Mouse (Mus musculus) gastrocnemius, adult 2 months (tissue): ENCODE data around the gene Eya2. TPM values are rescaled to one million over a fixed set of nuclear protein-coding genes. Genes with fewer than 3 reads are reported as not detected.
A peak's percentile ranks its signal among the peaks of the same experiment; 100 is the strongest.

Source experiments
- DNase-seq: peaks from one replicate; pipeline ENCODE4 v3.0.0; 2022
- H3K27ac ChIP-seq: fragments of 200-600 bp; 2 replicates; pipeline ENCODE4 v1.8.1; 2022; ENCODE audit warnings: mild to moderate bottlenecking
- H3K4me3 ChIP-seq: fragments of 200-600 bp; 2 replicates; pipeline ENCODE4 v1.8.1; 2022; ENCODE audit warnings: mild to moderate bottlenecking, moderate library complexity
- CTCF ChIP-seq: fragments of 200-600 bp; IDR thresholded peaks from 2 replicates; pipeline ENCODE4 v1.8.1; 2022; ENCODE audit warnings: antibody characterized with exemption, mild to moderate bottlenecking, moderate library complexity
- intact Hi-C: fragments of 180-260 bp; cut with DNase I; formaldehyde crosslinking; loops from one replicate; pipeline ENCODE4 v1.15.1; 2025
- total RNA-seq, 2 experiments: library from RNA; stranded (reverse); gene quantifications; 2 replicates each; pipeline ENCODE4 v1.2.3; 2021

Gene Eya2
- total RNA-seq, 2 experiments from 2014 or later, result 3.0 to 5.8 TPM

DNA sequence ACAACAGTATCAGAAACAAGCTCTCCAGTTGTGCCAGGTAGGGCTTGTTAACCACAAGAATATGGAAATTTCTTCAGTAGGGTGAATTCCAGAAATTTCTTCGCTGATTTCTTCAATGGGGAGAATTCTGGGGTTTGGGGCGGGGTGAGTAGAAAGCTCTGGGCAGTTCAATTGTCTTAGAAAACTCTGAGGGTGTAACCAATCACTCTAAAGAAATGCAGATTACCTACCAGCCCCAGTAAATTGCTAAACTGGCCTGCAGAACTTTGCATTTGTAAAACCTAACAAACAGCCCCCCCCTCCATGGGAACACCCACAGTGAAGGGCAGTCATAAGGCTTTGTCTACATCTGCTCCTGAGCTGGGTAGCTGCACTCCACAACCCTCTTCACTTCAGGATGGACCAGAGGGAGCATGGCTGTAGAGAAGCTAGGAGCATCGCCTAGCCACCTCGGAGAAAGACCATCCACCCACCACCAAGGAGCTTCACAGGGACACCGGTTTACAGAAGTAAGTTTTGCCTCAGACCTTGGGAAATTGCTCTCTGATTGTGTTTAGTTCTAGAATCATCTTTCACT is 215.2 kb downstream of the Eya2 start:
- intact Hi-C loops, result no loop called here
- DNase-seq, result no peak
- no peak overlapping the region for H3K27ac ChIP-seq
- H3K4me3 ChIP-seq, result no peak overlapping the region
- no peak for TF ChIP-seq CTCF

DNA sequence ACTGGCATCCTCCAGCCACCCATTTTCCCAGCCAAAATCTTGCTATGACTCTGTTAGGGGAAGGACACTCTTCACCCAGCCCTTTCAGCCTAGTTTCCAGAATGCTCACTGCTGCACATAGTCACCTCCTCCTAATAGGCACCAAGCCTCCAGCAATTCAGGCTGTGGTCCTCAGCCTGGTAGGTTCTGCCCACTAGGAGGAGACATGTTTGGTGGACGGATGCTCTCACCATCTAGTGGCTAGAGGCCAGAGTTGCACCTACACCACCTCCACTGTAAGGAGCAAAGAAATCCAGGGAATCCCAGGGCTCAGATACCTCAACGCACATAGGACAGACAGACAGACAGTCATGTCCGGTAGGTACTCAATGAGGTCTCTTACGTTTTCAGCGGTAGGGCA is 216.7 kb downstream of the Eya2 start:
- peak; percentile 81 for TF ChIP-seq CTCF
- Histone ChIP-seq H3K4me3 (no peak overlapping the region), H3K27ac (no peak overlapping the region)
- intact Hi-C loops, result no loop called here
- peak; percentile 64 for DNase-seq

DNA sequence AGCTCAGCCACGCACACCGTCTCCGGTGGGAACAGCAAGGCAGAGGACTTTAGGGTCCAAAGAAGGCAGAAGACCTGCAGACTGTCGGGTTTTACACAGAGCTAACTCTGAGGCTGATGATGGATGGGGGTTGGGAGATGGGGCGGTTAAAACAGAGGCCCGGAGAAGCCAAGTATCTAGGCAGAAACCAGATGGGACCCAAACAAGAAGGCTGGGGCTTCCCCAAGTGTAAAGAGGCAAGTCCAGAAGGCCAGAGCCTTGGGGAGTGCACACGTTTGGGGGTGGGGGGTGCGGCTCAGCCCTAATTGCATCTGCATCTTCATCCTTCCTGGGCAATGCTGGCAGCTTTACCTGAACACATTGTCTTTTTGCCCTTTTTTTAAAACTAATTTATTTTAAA is 218.1 kb downstream of the Eya2 start:
- TF ChIP-seq CTCF, result no peak
- intact Hi-C loops, result no loop called here
- Histone ChIP-seq H3K4me3 (no peak overlapping the region), H3K27ac (no peak overlapping the region)
- no peak for DNase-seq

DNA sequence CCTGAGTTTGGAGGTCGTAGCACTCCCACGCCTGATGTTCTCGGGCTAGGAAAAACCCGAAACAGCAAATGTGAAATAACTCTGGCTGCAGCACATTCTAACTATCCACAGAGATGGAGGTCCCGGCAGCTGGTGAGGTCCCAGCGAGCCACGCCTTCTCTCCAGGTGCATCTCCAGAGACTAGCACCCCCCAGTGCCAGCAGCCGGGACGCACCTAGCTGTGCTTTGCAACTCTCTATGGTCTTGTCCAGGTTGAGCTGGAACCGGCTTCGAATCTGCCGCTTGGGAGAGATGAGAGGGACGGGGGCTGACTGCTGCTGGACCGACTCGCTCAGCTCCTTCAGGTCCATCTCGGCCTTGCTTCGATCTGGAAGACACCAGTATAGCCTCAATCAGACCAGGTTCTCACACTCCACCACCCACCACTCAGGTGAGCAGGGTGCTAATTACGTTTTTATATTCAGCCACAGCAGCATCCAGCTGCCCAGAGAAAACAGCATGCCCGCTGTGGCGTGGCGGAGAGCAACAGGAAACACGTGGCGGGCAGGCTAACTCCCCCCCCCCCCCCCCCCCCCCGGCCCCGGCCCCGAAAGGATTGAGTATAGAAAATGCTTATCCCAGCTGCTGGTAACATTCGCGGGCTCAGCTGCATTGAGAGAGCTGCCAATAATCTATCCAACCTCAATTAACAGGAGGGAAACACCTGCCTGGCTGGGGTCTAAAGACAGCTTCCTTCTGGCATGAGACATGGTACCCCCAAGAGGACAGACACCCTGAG is 220.5 kb downstream of the Eya2 start:
- no peak overlapping the region for H3K4me3 ChIP-seq
- TF ChIP-seq CTCF, result no peak
- intact Hi-C loops, result no loop called here
- H3K27ac ChIP-seq, result peak overlapping the region; percentile 70
- DNase-seq, result no peak

DNA sequence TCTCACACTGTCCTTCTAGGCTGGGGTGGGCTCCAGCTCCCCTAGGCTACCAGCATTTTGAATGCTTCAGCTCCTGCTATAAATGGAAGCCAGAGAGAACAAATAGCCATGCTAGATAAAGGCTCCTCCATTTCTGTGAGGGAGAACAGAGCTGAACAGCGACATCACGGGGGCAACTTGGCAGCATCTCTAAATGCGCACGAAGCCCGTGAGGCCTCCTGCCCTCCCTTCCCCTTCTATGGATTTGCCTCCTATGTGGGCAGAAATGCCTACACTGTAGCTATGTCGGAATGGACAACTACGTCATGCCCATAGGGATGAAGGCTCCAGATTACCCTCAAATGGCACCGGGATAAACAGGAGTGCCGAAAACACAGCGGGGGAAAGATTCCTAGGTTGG is 222.6 kb downstream of the Eya2 start:
- TF ChIP-seq CTCF, result no peak
- no peak overlapping the region for H3K4me3 ChIP-seq
- intact Hi-C loops, result no loop called here

DNA sequence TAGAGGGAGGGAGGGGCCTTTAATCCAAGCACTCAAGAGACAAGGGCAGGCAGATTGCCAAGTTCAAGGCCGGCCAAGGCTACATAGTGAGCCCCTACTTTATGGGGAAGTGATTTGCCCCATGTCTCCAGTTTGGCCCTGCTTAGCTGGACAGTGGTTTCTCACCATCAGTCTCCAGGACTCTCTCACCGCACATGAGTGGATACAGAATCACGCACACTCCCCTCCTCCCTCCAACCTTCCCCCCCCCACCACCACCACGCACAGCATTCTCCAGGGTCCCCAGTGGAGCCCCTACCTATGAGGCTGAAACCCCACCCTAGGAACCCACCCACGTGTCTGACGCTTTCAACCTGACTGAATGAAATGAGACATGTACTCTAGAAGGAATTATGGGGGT is 223.7 kb downstream of the Eya2 start:
- intact Hi-C loops, result no loop called here
- no peak for DNase-seq
- TF ChIP-seq CTCF, result no peak
- Histone ChIP-seq H3K27ac (no peak overlapping the region), H3K4me3 (no peak overlapping the region)

More for the DNA sequence above, 222.6 kb downstream of the Eya2 start:
- no peak overlapping the region for H3K27ac ChIP-seq
- DNase-seq, result no peak

DNA sequence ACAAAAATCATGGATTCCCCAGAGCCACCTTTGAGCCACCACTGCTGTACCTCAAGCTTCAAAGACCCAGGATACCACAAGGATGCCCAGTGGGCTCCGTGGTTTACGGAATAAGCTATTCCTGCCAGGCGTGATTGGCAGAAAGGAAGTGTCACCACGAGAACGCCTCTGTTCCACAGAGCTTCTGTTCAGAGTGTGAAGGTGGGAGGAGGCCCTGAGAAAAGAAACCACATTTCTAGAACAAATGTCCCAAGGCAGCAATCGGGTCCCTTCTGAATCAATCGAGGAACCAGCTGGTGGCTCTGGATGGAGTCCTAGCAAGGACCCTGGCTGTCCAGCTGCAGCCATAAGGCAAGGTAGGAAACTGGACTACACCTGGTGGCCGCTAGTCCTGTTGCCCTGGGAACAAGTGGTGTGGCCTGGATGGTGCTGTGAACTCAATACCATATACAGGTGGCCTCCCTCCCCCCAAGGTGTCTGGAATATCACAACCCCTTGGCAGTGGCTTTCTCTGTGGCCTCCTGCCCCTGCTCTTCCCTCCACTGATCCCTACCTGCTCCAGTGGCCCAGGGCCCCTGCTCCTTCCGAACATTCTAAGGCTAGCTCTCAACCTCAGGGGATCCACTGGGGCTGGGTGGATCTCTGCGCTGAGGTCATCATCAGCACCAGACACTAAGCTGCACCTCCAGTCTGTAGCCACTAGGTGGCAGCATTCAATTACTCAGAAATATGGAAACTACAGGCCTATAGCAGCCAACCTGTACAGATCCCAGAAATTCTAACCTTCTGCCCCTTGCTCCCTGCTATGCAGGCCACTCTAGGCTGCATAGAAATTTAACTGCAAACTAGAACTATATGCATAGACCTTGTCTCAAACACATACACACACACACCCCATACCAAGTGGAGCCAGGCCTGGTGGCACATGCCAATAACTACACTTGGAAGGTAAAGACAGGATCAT is 224.4 kb downstream of the Eya2 start:
- intact Hi-C loops, result loop anchor here (1.0 kb wide), 1 partner anchor 95 kb away; no protein-coding TSS in a partner anchor
- TF ChIP-seq CTCF, result peak; percentile 95
- peak overlapping the region; percentile 59; the same call in 1 of the 2 replicates for H3K27ac ChIP-seq

DNA sequence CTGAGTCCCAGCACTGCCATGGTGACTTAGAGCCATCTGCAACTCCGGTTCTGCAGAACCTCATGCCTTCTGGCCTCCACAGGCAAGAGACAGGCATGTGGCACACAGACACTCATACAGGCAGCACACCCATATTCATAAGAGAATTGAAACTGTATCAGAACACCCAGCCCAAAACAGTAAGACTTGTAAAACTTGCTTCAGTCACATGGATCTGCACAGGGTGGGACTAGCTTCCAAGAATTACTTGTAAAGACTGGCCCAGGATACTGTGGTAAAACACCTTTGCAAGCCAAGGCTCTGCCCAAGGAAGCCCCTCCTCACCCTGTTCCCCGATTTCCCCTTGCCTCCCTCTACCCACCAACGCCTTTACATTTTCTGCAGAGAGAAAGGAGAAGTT is 225.2 kb downstream of the Eya2 start:
- intact Hi-C loops, result no loop called here
- Histone ChIP-seq H3K4me3 (no peak overlapping the region), H3K27ac (peak overlapping the region; percentile 59; the same call in 1 of the 2 replicates)
- DNase-seq, result no peak
- no peak for TF ChIP-seq CTCF

More for the DNA sequence above, 224.4 kb downstream of the Eya2 start:
- peak; percentile 71 for DNase-seq
- no peak overlapping the region for H3K4me3 ChIP-seq

DNA sequence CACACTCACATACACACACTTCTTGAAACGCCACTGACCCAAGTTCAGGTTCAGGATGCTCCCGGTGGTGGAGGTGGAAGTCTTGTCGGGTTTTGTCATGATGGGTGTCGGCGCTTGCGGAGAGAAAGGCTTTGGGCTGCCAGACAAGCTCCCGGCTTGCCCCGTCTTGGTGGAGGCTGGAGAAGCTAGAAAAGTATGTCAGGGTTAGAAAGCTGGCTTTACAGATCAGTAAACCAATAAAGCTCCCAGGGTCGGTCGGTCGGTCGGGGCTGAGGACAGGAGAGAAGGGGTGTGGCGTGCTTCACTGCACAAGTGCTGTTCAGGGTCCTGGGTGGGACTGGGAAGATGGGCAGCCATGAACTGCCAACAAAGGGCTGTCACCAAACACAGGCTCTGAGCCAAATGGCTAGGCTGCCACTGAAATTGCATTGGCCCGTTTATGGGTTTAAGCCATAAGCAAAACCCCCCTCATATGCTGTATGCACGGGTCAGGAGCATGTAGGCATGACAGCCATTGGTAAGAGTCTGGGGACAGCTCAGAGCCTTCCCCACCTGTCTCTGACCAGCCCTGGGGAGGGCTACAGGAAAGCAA is 225.8 kb downstream of the Eya2 start:
- Histone ChIP-seq H3K4me3 (no peak overlapping the region), H3K27ac (0 out of 2 replicates have a peak overlapping the region, but pooled peaks have one; percentile 16)
- intact Hi-C loops, result no loop called here
- DNase-seq, result no peak
- no peak for TF ChIP-seq CTCF

Other genes with a start within 250 kb of the Eya2 start
- not detected for gene Zfp663, start 226.3 kb upstream of the Eya2 start, total RNA-seq
- 1 to 10 TPM; 2.3 TPM for gene Zfp334, start 206.8 kb upstream of the Eya2 start, total RNA-seq
- under 1 TPM in 1 of 2 experiments, not detected in 1; 0.11 TPM for gene Ocstamp, start 194.6 kb upstream of the Eya2 start, total RNA-seq
- gene Slc13a3, start 121.8 kb upstream of the Eya2 start, total RNA-seq, result under 1 TPM in 1 of 2 experiments, not detected in 1; 0.08 TPM
- gene Trp53rka, start 101.7 kb upstream of the Eya2 start, total RNA-seq, result 10 to 100 TPM; 10.7 to 11.6 TPM
- 1 to 10 TPM in 1 of 2 experiments, under 1 TPM in 1; 0.89 to 1.6 TPM for gene Slc2a10, start 91.2 kb upstream of the Eya2 start, total RNA-seq